Mouse (Mus musculus) heart, adult 8-10 months (tissue): ENCODE measurements around the gene Lipa. TPM values are rescaled to one million over a fixed set of nuclear protein-coding genes. Genes with fewer than 3 reads are reported as not detected.

Experiments used
- DNase-seq: peaks from one replicate; pipeline ENCODE4 v3.0.0; 2022; ENCODE audit warnings: low spot score
- total RNA-seq, 4 experiments: library from RNA; stranded (reverse); gene quantifications; 2 replicates each; pipeline ENCODE4 v1.2.4; 2022

Lipa gene
- total RNA-seq, 4 experiments from 2014 or later = 22.6 to 27.5 (median 24.7) TPM

GRCm38 (mm10) chr19:34523106-34523725 is 4.1 kb downstream of the Lipa start:
- no peak for DNase-seq

- DNase-seq = no peak
Measured at GRCm38 (mm10) chr19:34521978-34522377, 5.3 kb downstream of the Lipa start.

GRCm38 (mm10) chr19:34521361-34521760 is 5.9 kb downstream of the Lipa start:
- DNase-seq = no peak

DNA sequence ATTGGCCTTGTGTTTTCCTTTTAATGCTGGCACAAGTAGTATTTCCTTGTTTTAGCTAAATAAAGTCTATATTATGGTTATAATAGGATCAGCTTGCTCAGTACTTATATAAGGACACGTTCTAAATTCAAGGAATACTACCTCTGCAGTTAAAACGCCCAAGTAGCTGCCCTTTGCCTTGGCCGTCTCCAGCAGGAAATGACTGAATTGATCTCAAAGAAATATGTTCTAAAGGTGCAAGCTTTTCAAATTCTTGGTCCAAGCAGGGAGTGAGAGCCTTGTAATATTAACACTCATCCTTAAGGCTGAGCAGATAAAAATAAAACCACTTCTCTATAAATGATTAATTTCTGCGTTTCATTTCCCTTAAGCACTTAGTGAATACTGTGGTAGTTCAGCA is 7.2 kb downstream of the Lipa start:
- DNase-seq = no peak

GRCm38 (mm10) chr19:34519646-34520045 is 7.6 kb downstream of the Lipa start:
- no peak for DNase-seq

GRCm38 (mm10) chr19:34518786-34519185 is 8.5 kb downstream of the Lipa start:
- DNase-seq = no peak

- no peak for DNase-seq
Measured at GRCm38 (mm10) chr19:34517812-34518594, 9.3 kb downstream of the Lipa start.

GRCm38 (mm10) chr19:34517197-34517596 is 10.1 kb downstream of the Lipa start:
- no peak for DNase-seq

- DNase-seq = no peak
Measured at GRCm38 (mm10) chr19:34516346-34516745, 10.9 kb downstream of the Lipa start.

DNA sequence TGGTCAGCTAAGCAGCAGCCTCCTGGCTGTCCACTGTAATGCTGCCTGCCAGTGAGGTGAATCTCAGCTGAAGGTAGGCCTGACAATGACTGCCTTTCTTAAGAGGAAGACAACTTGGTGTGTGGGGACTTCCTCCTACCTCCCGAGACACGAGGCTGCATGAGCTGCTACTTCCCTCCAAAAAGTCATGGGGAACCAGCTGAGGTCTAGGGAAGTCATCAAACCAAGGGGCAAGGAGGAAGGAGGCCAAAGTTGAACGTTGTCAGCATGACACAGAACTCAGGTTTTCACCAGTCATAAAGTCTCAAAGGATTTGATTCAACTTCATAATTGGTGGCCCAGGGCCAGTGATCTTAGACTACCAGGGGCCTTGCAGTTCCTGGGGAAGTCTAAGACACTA is 11.6 kb downstream of the Lipa start:
- peak; percentile 46 for DNase-seq

DNA sequence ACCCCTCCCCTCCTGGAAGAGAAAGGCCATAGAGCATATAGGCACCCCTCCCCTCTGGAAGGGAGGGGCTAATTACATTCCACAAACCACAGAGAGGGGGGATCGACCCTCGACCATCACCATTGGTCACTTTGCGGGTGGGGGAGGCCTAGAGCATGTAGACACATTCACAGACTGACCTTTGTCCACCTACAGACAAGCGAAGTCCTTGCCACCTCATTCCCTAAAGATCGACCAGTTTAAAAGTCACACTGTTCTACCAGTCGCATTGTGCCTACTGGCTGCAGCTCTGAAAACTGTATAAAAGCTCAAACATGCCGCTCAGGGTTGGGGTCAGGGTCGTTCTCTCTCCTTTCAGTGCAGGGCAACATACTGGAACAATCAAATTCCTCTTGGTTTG is 15.7 kb downstream of the Lipa start:
- no peak for DNase-seq

DNA sequence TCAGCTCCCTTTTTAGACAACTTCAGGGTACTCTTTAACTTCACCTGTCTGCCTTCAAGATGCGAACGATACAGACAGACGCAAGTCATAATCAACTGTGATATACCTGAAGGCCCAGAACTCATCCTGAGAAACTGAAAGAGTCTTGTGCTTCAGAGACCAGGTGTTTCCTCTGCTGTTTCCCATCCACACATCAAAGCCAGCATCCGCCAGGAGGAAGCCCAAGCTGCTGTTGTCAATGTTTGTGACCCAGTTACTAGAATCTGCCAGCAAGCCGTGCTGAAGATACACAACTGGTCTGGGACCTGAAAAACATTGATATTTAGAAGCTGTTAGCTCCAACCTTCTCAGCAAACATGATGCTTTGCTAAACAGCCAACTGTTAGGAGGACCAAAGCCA is 16.6 kb downstream of the Lipa start:
- DNase-seq = no peak

DNA sequence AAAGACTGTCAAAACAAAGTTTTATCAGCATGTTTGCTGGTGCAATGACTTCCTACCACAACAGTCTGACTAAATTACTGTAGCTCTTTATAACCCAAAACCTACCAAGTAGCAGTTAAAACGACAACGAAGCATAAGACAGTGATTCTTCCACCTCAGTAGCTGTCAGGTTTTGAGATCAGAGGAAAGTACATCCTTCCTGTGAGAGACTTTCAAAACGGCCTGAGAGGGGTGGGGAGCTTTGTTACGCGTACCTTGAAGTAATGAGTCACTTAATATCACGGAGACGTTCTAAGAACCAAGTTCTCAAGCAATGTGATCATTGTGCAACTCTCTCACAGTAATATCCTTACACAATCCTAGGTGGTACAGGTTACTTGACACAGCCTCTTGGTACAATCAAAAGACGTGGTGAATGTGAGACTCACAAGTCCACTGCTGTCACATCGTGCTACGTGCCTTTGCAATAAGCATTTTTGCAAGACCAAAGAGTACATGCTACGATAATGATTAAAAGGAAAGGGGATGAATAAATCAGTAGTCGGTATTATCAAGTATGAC is 22.0 kb downstream of the Lipa start:
- DNase-seq = no peak

DNA sequence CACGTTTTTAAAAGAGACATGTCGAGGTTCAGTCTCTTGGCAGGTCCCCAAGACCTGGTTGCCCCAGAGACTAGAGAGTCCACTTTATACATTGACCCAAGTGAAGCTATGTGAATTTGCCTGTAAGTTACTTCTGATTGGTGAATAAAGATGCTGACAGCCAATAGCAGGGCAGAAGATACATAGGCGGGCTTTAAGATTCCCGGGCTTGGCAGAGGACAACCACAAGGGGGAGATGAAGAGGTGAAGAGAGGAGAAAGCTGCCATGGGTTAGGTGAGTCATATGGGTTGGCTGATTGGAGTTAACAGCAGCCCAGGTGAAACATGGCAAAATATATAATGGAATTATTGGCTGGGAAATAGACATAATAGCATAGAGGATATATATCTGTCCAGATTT is 26.5 kb downstream of the Lipa start:
- DNase-seq = peak; percentile 84

GRCm38 (mm10) chr19:34496353-34496752 is 30.9 kb downstream of the Lipa start:
- DNase-seq = no peak

DNA sequence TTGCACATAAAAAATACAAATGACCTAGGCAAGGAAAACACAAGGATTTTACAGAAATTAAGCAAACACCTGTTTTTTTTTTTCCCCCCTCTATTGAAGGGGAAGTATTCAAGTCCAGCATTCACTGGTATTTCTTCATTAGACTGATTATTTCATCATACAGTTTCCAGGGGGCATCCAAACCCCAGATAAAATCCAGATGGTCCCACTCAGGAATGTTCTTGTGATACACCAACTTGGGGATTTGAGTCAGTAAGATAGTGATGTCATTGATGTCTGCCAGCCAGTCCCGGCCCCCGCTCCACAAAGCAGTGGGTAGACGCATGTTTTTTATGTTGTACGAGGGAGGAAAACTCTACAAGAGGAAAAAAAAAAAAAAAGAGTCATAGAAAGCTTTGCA is 33.4 kb downstream of the Lipa start:
- no peak for DNase-seq

DNA sequence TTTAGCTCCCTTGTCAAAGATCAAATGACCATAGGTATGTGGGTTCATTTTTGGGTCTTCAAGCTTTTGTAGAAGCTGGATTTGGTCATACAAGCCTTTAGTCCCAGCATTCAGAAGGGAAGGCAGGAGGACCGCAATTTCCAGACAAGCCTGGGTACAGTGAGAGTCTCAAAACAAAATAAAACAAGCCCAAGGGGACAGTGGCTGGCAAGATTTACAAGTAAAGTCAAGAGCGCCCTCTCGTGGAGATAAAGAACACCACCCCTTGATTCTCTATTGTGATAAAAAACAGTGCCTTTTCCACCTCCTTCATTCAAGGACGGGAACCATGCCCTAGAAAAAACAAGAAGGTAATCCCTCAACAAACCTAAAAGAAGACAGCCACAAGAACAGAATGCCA is 43.7 kb downstream of the Lipa start:
- DNase-seq = peak; percentile 72

DNA sequence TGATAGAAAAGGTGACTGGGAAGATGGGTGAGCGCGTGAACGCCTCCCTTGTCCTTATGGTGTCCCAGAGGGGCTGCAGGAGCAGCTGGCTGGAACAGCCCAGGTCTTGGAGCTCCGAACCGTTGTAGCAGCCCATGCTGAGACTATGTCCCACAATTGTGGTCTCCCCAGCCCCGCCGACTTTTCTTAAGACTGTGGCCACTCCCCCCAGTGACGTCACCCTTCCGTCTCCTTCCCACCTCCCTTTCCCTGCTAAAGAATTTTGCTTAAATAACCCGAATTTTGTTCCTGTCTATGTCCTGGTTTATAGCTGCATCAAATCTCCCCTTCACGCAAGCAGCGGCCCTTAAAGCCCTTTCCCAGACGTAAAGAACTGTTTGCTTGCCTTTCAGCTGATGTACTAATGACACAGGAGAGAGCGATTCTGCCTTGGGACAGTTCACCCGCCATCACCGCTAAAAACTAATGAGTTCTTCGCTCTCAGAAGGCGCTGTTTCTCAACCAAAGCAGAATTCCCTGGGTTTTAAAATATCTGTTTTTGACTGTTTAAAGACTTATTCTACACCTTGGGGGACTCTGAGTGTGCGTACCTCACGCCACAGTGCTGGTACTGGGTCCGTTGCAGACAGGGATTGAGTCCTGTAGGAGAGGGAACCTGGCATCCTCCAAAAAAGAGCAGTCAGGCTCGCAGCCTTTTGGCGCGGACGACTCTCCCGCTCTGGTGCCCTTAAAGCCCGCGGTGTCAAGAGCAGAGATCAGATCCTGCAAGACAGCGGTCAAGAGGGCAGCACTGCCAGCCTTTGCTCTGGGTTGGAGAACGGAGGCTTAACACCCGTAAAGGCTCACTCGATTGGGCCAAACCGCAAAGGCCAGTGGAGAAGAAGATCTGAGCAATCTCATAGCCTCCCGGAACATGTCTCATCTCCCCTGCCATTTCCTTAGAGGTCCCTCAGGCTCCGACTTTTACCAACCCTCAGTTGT is 52.0 kb downstream of the Lipa start, which contains the start of gene Ch25h:
Gene Ch25h, minus strand, starts transcription at position 174 of the 981 bp plus-strand sequence.
- peak; percentile 64 for DNase-seq

- no peak for DNase-seq
Measured at GRCm38 (mm10) chr19:34474228-34474990, 52.9 kb downstream of the Lipa start.

DNA sequence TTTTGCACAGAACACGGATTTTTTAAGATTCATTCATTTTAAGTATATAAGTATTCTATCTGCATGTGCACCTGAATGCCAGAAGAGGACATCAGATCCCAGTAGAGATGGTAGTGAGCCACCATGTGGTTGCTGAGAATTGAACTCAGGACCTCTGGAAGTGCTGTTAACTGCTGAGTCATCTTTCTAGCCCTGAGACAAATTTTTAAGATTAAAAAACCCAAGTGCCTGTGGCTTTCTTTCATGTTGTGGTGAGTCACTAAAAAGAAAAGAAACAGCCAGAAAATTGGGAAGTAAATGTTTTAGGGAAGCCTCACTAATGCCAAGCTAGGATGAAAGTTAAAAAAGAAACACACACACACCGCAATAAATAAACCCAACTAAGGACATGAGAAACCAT is 55.6 kb downstream of the Lipa start:
- DNase-seq = no peak

DNA sequence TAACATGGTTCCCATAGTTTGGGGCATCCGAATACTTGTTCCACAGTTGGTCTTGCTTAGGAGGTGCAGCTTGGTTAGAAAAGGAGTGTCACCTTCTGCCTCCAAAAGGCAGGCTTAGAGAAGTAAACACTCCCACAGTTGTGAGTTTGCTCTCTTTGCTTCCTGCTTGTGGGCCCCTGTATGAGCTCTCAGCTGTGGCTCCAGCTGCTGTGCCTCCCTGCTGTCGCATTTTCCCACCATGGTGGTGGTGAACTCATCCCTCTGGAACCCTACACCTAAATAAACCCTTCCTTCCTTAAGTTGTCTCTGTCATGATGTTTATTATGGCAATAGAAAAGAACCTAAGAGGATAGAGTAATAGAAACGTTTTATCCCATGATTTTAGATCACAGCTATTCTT is 58.5 kb downstream of the Lipa start:
- DNase-seq = no peak
